Mouse (Mus musculus) neural tube, embryonic 12.5 days (tissue): ENCODE data around the gene Adarb2. TPM values are rescaled to one million over a fixed set of nuclear protein-coding genes. Genes with fewer than 3 reads are reported as not detected.

ENCODE experiments used
- ATAC-seq: fragments of 200-750 bp; cut with Nextera tagmentation; 2 replicates; pipeline ENCODE4 v1.8.0; 2017; ENCODE audit warnings: low read depth, mild to moderate bottlenecking, moderate TSS enrichment, moderate library complexity; ENCODE audit not compliant: low FRiP score
- H3K27ac ChIP-seq: fragments of 300-500 bp; sonication (generic); 2 replicates; pipeline ENCODE4 v1.5.1; 2016
- H3K27me3 ChIP-seq: fragments of 300-500 bp; sonication (generic); replicated peaks from 2 replicates; pipeline ENCODE4 v1.6.1; 2016; ENCODE audit warnings: mild to moderate bottlenecking
- H3K36me3 ChIP-seq: fragments of 300-500 bp; sonication (generic); 2 replicates; pipeline ENCODE4 v1.6.1; 2016; ENCODE audit warnings: mild to moderate bottlenecking
- H3K4me1 ChIP-seq: fragments of 300-500 bp; sonication (generic); 2 replicates; pipeline ENCODE4 v1.6.1; 2016
- H3K4me2 ChIP-seq: fragments of 300-500 bp; sonication (generic); replicated peaks from 2 replicates; pipeline ENCODE4 v1.6.1; 2016; ENCODE audit warnings: mild to moderate bottlenecking
- H3K4me3 ChIP-seq: fragments of 300-500 bp; sonication (generic); 2 replicates; pipeline ENCODE4 v1.5.1; 2016
- H3K9ac ChIP-seq: fragments of 300-500 bp; sonication (generic); 2 replicates; pipeline ENCODE4 v1.6.1; 2016; ENCODE audit warnings: mild to moderate bottlenecking
- H3K9me3 ChIP-seq: fragments of 300-500 bp; sonication (generic); 2 replicates; pipeline ENCODE4 v1.6.1; 2016; ENCODE audit warnings: mild to moderate bottlenecking
- WGBS: fragments of 180-500 bp; shearing (Covaris S2); methylation state at CpG from one replicate; pipeline ENCODE4 v1.1.7; 2016; 5-methylcytosine and 5-hydroxymethylcytosine counted together
- polyA plus RNA-seq: library from polyadenylated mRNA; unstranded; fragments of >200 nt; fragmentation: Nextera tagmentation; extraction: Ambion mirVana; gene quantifications from 2 replicates; pipeline ENCODE4 v1.2.1, GENCODE M21; 2016

Adarb2 gene
- polyA plus RNA-seq, 1 experiment from 2014 or later = 11.5 TPM

DNA sequence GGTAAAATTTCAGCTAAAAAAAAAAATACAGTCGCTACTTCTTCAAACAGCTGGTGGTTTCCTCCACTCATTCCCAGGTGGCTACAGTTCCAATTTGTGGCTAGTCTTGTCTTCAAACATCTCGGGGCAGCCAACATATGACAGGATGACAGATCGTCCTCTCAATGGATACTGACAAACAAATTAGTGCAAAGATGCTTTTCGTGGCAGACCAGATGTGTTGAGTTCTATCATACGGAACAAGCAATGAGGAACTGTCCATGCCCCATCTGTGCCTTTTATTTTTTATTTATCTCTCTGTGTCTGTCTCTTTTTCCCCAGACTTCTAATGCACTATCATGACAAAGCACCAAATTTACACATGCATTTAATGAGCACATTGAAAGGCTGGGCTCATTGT, 316.5 kb downstream of the Adarb2 start:
- no peak overlapping the region for H3K9ac ChIP-seq
- no peak overlapping the region for H3K4me3 ChIP-seq
- WGBS = 79% methylated on average over 5 of the region's 5 CpGs
- no peak overlapping the region for H3K27ac ChIP-seq
- no peaks in the 10 kb centered on the region for H3K9me3 ChIP-seq
- H3K36me3 ChIP-seq = no peaks in the 10 kb centered on the region
- H3K4me2 ChIP-seq = no peak overlapping the region
- H3K27me3 ChIP-seq = no peaks in the 10 kb centered on the region
- no peaks in the 10 kb centered on the region for H3K4me1 ChIP-seq
- no peak for ATAC-seq

DNA sequence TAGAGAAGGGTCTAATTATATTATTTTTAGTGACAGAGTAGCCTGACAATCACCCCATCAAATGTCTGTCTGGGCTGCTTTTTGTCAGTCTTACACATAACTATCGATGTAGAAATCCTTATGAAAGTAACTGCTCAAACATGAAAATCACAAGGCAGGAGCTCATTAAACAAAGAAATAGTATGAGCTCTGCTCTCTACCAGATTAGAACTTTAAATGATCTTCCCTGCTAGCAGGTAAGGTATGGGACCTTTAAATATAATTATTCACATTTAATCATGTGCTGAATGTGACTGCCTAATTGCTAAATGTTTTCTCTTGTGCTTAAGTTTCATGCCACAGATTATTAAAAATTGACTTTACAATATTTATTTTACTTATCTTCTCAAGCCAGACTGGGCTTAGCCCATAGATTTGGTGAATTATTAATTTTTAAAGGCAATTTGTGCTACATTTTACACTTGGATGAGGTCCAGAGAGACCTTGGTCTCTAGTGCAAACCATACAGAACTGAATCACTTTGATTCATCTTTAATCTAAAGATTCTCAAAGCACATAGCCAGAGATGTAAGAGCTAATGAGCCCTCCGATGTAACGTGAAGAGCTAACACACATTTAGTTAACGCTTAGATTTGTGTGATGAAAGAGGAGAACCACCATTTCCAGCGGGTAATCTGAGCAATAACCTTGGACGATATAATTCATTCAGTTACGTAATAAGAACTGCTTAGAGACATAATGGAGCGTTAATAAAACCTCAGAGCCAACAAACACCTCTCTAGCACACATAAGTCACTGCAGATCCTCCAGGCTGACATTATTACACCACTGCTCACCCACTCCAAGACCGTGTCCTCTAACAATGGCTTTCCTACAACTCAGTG, 323.3 kb downstream of the Adarb2 start:
- no peak overlapping the region for H3K27ac ChIP-seq
- H3K9me3 ChIP-seq = no peaks in the 10 kb centered on the region
- no peak; the same call in 1 of the 2 replicates for ATAC-seq
- no peak overlapping the region for H3K4me3 ChIP-seq
- WGBS = 58% methylated on average over 9 of the region's 9 CpGs
- no peaks in the 10 kb centered on the region for H3K36me3 ChIP-seq
- H3K4me2 ChIP-seq = no peak overlapping the region
- no peaks in the 10 kb centered on the region for H3K4me1 ChIP-seq
- no peak overlapping the region for H3K9ac ChIP-seq
- no peaks in the 10 kb centered on the region for H3K27me3 ChIP-seq

DNA sequence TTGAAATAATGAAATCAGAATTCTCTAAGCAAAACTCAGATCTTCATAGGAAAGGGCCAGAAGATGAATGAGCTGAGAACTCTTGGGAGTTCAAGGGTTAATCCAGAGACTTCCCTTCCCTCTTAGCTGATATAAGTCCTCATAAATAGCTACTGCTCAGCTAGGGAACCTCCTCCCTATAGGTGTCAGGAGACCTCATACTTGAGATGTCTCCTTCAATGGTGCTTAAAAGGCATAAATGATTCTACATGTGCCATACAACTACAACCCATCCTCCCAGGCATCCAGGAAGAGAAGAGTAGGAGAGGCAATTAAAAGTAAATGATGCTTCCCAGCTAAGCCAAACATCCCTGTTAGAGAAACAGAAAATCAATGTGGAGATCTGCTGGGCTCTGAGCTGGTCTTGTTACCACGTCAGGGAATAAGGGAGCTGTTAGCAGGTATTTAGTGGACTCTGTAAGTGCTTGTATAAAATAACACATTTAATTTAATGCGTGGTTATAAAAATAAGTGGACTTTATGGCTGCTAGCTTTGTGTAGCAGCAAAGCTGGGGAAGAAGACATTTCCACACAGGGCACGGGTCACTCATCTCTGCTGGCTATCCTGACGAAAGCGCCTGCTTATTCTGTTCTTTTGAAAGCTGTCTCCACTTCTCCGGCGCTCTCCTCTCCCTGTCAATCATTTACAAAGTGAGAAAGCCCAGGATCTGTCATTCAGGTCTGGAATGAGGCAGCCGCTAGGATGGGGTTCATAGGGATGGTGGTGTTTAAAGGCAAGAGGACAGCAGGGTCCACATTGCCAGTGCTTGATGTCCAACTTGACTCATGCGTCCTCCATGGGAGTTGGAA, 331.8 kb downstream of the Adarb2 start:
- Histone ChIP-seq H3K4me1 (no peaks in the 10 kb centered on the region), H3K4me3 (no peak overlapping the region), H3K27me3 (no peaks in the 10 kb centered on the region), H3K36me3 (no peaks in the 10 kb centered on the region), H3K9ac (no peak overlapping the region), H3K27ac (no peak overlapping the region), H3K9me3 (no peaks in the 10 kb centered on the region), H3K4me2 (no peak overlapping the region)
- no peak for ATAC-seq
- WGBS = 80% methylated on average over 9 of the region's 9 CpGs

DNA sequence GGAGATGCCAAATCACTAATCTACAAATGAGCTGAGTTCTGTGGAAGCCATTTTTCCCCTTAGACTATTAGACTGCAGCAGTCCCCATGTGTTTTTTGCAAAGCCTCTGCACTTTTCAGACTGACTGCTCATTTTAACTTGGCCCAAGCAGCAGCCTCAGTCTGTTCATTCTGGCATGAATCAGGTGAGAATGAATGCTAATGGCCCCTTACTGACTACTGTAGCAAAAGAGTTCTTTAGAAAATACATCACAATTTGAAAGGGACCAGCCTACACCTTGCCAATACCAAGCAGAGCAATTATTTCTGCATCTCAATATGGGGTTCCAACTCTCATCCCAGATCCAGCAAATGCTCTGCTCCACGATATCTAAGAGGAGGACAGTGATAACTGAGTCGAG, 335.8 kb downstream of the Adarb2 start:
- no peaks in the 10 kb centered on the region for H3K36me3 ChIP-seq
- H3K9ac ChIP-seq = no peak overlapping the region
- 96% methylated on average over 2 of the region's 2 CpGs for WGBS
- H3K9me3 ChIP-seq = no peaks in the 10 kb centered on the region
- H3K4me1 ChIP-seq = no peaks in the 10 kb centered on the region
- H3K4me3 ChIP-seq = no peak overlapping the region
- H3K27ac ChIP-seq = no peak overlapping the region
- ATAC-seq = no peak
- H3K27me3 ChIP-seq = no peaks in the 10 kb centered on the region
- H3K4me2 ChIP-seq = no peak overlapping the region

DNA sequence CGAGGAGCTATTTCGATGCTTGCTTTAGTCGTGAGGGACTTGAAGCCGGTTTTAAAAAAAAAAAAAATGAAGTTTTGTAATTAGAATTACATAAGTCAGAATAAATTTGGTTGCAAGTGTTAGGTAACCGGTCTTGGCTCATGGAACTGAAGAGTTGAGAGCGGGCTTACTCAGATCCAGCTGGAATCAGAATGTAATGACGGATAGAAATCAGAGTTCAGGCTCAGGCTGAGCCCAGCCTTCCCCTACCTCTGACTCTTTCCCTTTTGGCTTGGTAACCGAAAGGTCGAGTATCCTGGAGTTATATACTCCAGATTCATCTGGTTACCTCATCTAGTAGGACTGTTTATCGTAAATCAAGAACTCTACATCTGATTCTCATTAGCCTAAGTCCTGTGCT, 336.2 kb downstream of the Adarb2 start:
- Histone ChIP-seq H3K4me2 (no peak overlapping the region), H3K4me1 (no peaks in the 10 kb centered on the region), H3K36me3 (no peaks in the 10 kb centered on the region), H3K9me3 (no peaks in the 10 kb centered on the region), H3K27me3 (no peaks in the 10 kb centered on the region), H3K27ac (no peak overlapping the region), H3K9ac (no peak overlapping the region), H3K4me3 (no peak overlapping the region)
- 88% methylated on average over 10 of the region's 10 CpGs for WGBS
- ATAC-seq = no peak

DNA sequence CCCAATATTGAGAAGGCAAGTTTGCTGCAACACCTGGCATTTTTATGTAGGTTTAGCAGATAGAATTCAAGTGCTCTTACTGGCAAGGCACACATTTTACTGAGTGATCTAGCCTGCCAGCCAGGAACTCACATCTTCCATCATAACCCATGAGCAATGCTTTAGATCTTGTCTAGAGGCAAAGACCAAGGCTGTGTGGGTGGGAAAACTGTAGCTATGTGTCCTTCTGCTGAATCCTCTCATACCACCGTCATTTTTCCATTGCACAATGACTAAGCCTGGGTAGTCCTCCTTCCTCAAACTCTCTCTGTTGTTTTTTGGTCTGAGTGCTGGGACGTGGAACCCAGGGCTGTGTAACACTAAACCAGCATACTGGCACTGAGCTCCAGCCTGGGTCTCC, 340.0 kb downstream of the Adarb2 start:
- ATAC-seq = no peak
- Histone ChIP-seq H3K9ac (no peak overlapping the region), H3K4me3 (no peak overlapping the region), H3K36me3 (no peaks in the 10 kb centered on the region), H3K4me2 (no peak overlapping the region), H3K4me1 (no peaks in the 10 kb centered on the region), H3K9me3 (no peaks in the 10 kb centered on the region), H3K27ac (no peak overlapping the region), H3K27me3 (no peaks in the 10 kb centered on the region)
- 85% methylated on average over 2 of the region's 2 CpGs for WGBS

DNA sequence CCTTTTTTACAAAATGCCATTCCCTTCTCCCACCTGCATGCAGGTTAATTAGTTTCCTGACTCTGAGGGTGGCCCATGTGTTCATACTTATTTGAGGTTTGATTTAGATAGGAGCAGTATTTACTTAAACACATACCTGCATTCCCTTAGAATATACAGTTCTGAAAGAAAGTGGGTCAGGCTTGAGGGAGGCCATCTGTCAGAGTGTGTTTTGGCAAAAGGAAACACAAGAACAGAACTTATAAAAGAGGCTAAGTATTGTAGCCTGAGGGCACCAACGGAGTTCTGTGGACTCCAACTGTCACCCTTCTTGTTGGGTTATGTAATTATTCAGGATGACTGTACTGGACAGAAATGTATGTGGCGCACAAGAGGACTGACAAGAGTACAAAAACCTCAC, 349.6 kb downstream of the Adarb2 start:
- no peaks in the 10 kb centered on the region for H3K36me3 ChIP-seq
- H3K27ac ChIP-seq = no peak overlapping the region
- 85% methylated on average over 2 of the region's 2 CpGs for WGBS
- no peaks in the 10 kb centered on the region for H3K27me3 ChIP-seq
- H3K4me1 ChIP-seq = no peaks in the 10 kb centered on the region
- H3K9ac ChIP-seq = no peak overlapping the region
- H3K4me2 ChIP-seq = no peak overlapping the region
- H3K9me3 ChIP-seq = no peaks in the 10 kb centered on the region
- ATAC-seq = no peak
- no peak overlapping the region for H3K4me3 ChIP-seq

DNA sequence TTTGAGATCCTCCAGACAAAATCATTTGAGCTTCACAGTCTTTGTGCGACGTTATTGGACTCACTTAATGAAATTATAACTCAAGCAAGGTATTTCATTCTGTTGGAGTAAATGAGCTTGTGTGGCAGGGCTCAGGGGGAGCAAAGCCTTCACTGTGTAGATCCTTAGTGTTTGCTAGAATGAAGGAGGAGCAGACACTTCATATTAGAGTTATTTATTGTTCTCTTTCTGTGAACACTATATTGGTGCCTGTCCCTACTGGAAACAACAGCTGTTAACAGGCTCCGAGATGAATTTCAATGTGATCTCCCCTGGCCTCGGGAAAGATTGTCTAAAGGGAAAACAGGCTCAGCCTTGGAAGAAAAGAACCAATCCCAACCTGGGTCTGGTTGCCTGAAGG, 355.1 kb downstream of the Adarb2 start:
- 60% methylated on average over 4 of the region's 4 CpGs for WGBS
- Histone ChIP-seq H3K27ac (no peak overlapping the region), H3K4me1 (no peaks in the 10 kb centered on the region), H3K36me3 (no peaks in the 10 kb centered on the region), H3K27me3 (no peaks in the 10 kb centered on the region), H3K4me2 (no peak overlapping the region), H3K9ac (no peak overlapping the region), H3K4me3 (no peak overlapping the region), H3K9me3 (no peaks in the 10 kb centered on the region)
- ATAC-seq = peak; percentile 55; the same call in 1 of the 2 replicates

DNA sequence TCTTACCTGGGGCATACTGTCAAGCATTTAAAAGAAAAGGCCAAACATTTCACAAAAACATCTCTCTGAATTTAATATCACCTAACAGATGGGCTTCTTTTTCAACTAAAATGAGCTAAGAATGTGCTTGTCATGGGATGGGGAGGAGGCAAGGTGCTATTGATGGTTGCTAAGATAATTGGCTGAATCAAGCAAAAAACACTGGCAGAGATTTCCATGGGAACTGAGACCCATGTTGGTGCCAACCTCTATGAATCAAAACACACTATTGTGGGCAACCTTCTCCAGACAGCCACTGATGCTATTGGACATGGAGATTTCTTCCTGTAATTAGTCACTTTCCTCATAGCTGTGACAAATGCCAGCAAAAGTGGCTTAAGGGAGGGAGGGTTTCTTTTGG, 357.8 kb downstream of the Adarb2 start:
- ATAC-seq = no peak

DNA sequence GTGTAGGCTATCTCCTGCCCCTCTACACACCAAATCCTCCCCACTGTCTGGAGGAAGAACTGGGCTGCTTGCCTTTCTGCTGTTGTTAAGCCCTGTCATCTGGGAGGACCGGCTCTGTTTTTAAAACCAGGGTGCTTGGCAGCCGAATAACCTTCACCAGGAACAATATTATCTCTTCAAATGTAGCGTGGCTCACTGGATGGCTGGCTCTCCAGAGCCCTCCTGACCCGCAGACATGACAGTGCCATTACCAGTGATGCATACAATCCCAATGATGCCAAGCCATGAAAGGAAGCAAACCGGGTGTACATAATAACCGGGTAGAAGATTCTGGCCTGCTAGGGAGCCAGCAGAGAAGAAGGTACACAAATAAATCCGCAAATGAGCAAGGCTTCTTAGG, 360.5 kb downstream of the Adarb2 start:
- no peak overlapping the region for H3K4me3 ChIP-seq
- no peaks in the 10 kb centered on the region for H3K4me1 ChIP-seq
- WGBS = 74% methylated on average over 7 of the region's 7 CpGs

More for the DNA sequence above, 357.8 kb downstream of the Adarb2 start:
- H3K9me3 ChIP-seq = no peaks in the 10 kb centered on the region
- no peaks in the 10 kb centered on the region for H3K4me1 ChIP-seq
- H3K4me2 ChIP-seq = no peak overlapping the region
- no peak overlapping the region for H3K27ac ChIP-seq
- H3K36me3 ChIP-seq = no peaks in the 10 kb centered on the region
- no peaks in the 10 kb centered on the region for H3K27me3 ChIP-seq
- H3K4me3 ChIP-seq = no peak overlapping the region
- no peak overlapping the region for H3K9ac ChIP-seq

DNA sequence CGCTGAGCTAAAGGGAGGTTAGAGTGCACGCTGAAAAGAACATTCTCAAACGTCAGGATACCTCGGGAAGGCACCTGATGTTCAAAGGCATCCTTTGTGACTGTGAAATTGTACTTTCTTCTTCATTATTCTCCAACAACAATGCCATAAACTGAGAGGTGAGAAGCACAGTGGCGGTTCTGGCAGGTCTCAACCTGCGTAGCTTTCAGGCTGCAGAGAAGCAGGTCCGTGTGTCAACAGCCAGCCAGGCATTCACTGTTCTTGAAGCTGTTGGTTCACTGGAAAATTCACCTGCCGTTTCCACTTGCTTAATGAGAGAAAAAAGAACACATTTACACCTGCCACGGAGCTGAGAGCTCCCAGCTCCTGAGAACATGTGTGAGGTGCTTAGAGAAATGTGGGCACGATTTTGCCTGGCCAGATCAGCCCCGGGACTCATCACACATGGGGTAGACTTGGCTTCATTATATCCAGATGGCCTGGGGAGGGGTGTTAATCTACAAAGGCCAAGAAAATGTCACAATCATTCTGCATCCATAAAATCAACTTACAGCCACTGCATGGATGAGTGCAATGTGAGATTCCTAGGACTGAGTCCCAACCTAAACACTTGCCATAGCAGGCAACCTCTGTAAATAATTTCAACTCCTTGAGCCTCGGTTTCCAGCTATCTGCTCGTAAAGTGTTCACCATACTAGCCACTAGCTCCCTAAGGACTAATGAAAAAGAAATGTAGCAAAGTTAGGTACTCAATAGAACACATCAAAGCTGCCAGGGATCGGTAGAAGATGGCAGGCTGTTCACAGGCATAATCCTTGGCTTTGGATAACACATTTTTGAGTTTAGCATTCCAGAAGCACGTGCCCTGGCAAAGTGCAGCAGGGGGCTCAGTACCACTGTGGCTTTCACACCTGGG, 364.7 kb downstream of the Adarb2 start:
- no peak for ATAC-seq
- Histone ChIP-seq H3K4me1 (no peaks in the 10 kb centered on the region), H3K4me2 (no peak overlapping the region), H3K27ac (no peak overlapping the region), H3K9ac (no peak overlapping the region), H3K27me3 (no peaks in the 10 kb centered on the region), H3K9me3 (no peaks in the 10 kb centered on the region), H3K36me3 (no peaks in the 10 kb centered on the region), H3K4me3 (no peak overlapping the region)
- WGBS = 72% methylated on average over 15 of the region's 15 CpGs

More for the DNA sequence above, 360.5 kb downstream of the Adarb2 start:
- H3K27ac ChIP-seq = no peak overlapping the region
- H3K27me3 ChIP-seq = no peaks in the 10 kb centered on the region
- no peak overlapping the region for H3K4me2 ChIP-seq
- H3K36me3 ChIP-seq = no peaks in the 10 kb centered on the region
- ATAC-seq = no peak
- H3K9me3 ChIP-seq = no peaks in the 10 kb centered on the region
- no peak overlapping the region for H3K9ac ChIP-seq

DNA sequence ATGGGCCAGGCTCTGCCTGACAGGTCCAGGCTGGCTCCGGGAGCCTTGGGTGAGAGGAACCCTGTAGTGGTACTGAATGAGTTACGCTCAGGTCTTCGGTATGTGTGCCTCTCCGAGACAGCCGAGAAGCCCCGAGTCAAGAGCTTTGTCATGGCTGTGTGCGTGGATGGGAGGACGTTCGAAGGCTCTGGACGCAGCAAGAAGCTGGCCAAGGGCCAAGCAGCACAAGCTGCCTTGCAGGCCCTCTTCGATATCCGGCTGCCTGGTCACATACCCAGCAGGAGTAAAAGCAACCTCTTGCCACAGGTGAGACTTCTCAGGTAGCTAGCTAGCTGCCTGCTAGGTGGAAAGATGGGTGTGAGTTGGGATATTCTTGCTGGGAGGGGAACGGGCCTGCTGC, 367.6 kb downstream of the Adarb2 start:
- WGBS = 95% methylated on average over 13 of the region's 13 CpGs

More for the DNA sequence above, 367.6 kb downstream of the Adarb2 start:
- Histone ChIP-seq H3K4me2 (no peak overlapping the region), H3K9ac (no peak overlapping the region), H3K27me3 (no peaks in the 10 kb centered on the region), H3K4me1 (no peaks in the 10 kb centered on the region), H3K4me3 (no peak overlapping the region), H3K36me3 (no peaks in the 10 kb centered on the region), H3K27ac (no peak overlapping the region), H3K9me3 (no peaks in the 10 kb centered on the region)
- ATAC-seq = no peak
